Mouse (Mus musculus): ENCODE measurements around the gene Abhd16b.
"Not testable (repeated sequence)": the region's sequence is repeated elsewhere in the genome, so short reads cannot be mapped to it uniquely, and the experiment has no call there.

Gene Abhd16b

DNA sequence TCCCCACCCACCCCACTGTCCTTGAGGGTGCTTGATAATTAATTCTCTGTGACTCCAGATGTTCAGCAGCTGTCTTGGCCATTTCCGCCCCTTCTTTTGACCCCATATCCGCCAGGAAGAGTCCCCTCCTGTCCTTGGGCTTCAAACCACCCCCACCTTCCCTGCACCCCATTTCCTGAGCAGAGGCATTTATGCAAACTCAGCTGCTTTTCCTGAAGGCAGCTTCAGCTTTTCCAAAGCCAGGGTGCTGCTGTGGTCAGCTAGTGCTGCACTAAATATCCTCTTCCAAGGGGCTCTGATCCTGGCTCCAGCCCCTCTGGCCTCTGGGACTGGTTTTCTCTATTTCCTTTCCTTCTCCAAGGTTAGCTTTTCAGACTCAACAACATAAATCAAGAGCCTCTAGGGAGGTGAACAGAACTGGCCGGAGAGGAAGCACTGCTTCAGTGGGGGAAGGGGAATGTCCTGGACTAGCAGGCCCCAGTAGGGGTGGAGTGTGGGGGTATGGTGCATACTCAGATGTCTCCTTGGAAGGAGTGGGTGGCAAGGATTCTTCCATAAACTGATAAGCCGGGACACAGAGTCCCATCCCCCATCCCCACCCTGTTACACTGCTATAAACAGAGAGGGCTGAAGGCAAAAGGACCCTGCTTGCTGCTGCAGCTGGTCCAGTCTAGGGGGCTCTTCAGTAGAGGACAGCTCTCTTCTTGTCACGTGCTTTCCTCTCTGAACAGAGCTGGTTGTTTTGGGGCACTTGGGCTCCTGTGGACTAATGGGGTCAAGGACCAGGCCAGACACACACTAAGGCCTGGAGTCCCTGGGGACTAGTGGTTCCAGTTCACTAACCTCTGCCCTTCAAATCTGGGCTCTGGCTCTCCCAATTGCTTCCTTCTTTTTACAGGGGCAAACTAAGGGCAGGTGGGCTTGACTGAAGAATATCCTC is 5.4 kb upstream of the Abhd16b start:
- DNase-seq: no peak

GRCm38 (mm10) chr2:181491432-181492205 is 1.4 kb upstream of the Abhd16b start:
- DNase-seq: peak in 1 of 2 experiments; percentile 28

GRCm38 (mm10) chr2:181492206-181492605 is 800 bp upstream of the Abhd16b start:
- no peak for DNase-seq

- no peak for DNase-seq
These were observed 1.4 kb downstream of the Abhd16b start for GRCm38 (mm10) chr2:181494266-181494945.

DNA sequence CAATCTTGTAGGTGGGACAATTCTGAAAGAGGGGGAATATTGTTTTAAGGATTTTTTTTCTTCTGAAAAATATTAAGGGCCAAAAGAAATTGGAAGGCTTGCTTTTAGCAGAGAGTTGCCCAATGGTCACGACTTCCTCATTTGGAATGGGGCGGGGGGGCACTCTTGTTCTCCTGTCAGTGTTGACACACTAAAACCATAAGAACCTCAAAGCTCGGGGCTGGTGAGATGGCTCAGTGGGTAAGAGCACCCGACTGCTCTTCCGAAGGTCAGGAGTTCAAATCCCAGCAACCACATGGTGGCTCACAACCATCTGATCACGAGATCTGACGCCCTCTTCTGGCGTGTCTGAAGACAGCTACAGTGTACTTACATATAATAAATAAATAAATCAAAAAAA is 2.8 kb downstream of the Abhd16b start:
- not testable (repeated sequence) for DNase-seq

DNA sequence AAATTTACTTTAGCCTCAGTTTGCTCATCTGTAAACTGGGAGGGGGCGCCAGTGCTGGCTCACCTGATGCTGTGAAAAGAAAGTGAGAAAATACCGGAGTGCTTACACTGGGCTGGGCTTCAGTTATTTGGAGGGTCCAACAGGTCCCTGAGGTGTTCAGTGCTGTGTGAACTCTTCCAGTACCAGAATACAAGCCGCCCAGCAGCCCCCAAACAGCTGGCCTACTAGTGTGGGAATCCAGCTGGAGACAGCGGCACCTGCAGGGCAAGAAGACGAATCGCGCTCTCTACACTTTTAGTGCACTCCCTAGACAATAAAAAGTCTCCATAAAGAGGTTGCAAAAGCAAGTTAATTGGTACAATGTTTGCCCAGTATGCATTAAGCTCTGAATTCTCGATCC is 3.3 kb downstream of the Abhd16b start:
- peak; percentile 32 to 51 for DNase-seq

- DNase-seq: peak; percentile 79 to 89
These were observed 4.0 kb downstream of the Abhd16b start, which contains the start of gene Tpd52l2 for GRCm38 (mm10) chr2:181496831-181497547. TSS of gene Tpd52l2 (plus strand) at chr2:181497142.

DNA sequence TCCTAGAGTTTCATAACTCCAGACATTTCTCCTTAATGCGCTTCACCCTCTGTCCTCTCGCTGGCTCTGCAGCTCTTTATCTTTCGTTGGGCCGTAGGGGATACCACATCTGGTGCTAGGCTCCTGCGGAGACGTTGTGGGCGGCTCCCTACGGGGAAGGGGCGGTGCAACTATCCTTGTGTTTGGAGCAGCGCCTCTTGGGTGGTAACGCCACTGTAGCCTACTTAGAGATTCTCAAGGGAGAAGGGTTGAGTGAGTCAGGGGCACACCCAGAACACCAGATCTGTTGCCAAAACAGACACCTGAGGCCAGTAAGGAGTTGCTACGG is 4.5 kb downstream of the Abhd16b start:
- peak; percentile 43 to 48 for DNase-seq

GRCm38 (mm10) chr2:181498644-181499043 is 5.6 kb downstream of the Abhd16b start:
- DNase-seq: no peak

DNA sequence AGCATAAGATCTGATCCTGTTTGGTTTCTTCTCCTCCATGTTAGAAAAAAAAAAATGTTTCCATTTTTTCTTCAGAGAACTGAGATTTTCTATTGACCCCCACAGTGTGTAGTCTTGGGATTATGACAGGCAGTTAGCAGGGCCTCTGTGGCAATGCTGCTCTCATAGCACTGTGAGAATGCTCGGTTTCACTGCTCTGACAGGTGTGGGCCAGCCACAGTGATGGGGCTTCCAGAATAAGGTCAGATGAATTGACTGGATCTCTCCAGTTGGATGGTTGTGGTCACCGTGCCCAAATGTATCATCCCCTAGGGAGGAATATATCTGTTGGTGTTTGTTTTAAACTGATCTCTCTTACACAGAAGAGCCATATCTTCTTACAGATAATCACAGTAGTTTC is 16.2 kb downstream of the Abhd16b start:
- DNase-seq: no peak

- no peak for DNase-seq
These were observed 18.2 kb downstream of the Abhd16b start for GRCm38 (mm10) chr2:181511231-181511630.

DNA sequence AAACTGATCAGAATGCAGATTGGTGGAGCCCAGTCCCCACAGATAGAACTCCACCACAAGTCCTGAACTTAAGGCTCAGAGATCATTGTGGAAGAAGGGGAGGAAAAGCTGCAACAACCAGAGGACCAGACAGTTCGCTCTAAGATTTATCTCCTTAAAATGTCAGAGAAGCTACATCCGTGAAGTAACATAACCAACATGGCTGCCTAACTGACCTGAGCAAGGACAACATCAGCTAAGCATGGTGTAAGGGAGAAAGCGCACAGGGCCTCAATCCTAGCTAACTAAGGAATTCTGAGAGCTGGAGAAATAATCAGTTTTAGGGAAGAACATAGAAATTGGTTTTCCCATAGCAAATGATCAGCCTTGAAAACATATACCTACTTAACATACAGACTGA is 26.2 kb downstream of the Abhd16b start:
- DNase-seq: no peak

DNA sequence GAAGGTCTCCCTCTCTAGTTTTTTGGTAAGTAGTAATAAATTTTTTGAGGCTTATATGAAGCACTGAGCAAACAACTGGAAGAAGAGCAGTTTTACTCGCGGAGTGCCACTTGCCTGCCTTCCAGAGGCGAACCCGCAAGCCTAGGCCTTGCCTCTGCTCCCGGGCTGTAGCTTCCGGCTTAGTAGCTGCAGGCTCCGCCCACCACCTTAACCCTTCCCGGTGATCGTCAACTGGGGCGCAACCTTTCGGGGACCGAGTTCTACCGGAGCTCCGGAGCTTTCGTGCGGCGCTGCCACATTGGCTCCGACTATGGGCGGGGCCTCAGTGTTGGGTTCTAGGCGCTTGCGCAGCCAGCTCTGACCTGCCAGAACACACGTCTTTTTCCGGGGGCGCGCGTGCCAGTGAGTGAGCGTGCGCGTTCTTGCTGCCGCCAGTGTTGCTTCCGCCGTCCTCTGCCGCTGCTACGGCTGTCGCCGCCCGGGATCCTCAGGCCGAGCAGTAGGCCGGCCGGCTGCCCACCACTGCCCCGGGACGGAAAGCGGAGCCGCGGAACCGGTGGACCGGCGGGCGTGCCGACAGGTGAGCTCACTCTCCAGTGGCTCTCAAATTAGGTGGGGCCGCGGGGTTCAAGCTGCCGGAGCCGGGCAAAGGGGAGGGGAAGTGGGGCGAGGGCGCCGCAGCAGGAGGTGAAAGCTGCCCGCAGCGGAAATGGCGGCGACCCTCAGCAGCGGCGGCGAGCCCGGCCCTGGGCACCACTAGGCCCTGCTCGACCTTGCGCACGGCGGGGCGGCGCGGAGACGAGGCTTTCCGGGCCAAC is 27.3 kb downstream of the Abhd16b start, which contains the start of gene Dnajc5:
Dnajc5 (plus strand) TSS at position 368 of the 818 bp plus-strand sequence.
- DNase-seq: peak; percentile 99

DNA sequence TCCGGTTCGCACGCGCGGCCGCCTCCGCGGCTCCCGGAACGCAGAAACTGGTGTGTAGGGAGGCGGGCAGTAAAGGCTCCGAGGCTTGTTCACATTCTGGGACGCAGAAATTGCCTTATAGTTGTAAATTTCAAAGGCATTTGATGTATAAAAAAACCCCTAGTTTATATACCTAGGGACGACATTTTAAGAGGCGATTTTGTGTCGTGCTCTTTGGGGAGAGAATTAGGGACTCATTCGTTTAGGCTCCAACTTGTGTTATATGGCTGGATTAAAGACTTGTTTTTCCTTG is 27.9 kb downstream of the Abhd16b start:
- no peak for DNase-seq

- no peak for DNase-seq
These were observed 28.5 kb downstream of the Abhd16b start for GRCm38 (mm10) chr2:181521491-181521890.

GRCm38 (mm10) chr2:181522811-181523210 is 29.8 kb downstream of the Abhd16b start:
- peak in 1 of 2 experiments; percentile 16 for DNase-seq

DNA sequence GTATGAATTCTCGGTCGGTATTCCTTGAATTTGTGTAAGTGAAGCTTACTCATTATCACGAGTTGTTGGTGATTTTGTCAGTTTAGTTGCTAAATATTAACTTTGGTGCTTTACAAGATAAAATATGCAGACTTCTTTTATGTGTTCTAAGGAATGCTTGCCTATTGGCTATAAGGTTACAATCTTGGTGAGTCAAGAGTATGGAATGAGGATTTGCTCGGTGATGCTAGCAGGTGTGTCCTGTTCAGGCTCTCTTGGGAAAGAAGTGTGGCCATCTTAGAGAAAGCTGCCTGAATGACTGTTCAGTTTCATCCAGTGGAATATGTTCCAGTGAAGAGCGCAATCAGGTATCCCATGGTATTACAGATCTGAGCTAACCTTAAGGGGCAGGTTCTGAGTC is 32.5 kb downstream of the Abhd16b start:
- DNase-seq: no peak

DNA sequence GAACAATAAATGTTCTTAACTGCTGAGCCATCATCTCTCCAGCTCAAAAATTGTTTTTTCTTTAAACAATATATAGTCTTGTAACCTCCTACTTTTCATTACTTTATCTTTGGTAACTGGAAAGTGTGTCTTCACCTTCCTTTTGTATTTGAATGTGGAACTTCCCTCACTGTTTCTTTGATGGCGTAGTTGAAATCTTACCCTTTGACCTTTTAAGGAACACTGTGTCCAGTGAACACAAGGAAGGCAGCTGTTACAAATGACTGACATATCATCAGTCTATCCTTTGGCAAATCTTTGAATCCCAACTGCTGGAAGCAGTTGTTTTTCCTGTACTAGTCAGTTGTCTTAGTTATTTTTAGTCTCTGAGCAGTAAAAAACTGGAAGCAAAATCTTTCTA is 36.1 kb downstream of the Abhd16b start:
- no peak for DNase-seq

GRCm38 (mm10) chr2:181532589-181532988 is 39.6 kb downstream of the Abhd16b start:
- no peak for DNase-seq

DNA sequence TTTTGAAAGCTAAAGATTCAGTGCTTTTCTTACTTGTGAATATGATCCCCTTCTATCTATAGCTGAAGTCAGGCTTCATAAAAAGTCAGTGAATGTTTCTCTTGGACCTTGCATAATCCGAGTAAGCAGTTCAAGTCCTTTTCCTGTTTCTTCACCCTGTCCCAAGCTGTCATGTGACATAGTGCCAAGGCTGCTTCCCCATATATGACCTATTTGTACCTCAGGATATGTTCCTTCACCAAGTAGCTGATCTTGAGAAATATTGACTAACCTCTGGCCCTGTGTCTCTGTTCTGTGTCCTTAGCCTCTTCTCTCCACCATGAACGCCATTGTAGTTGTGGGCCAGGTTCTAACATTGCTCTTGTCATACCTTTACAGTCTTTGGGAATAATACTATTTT is 43.4 kb downstream of the Abhd16b start:
- DNase-seq: no peak

- no peak for DNase-seq
These were observed 44.5 kb downstream of the Abhd16b start for GRCm38 (mm10) chr2:181537444-181538047.

All from thymus, adult 18-20 months (tissue).